ENCODE assay signal across 14 mouse cellular contexts in genomic region chr6:102231015-102231414, GRCm38 (mm10).
"Had no signal": no experiment of that assay in that cellular context is flagged by ENCODE, and none has a peak within 500 bp of the region (broad histone marks: within the 10 kb centered on the region; RNA-seq: fewer than 3 reads in every experiment).

No protein-coding gene starts in this region.

- DNase-seq: lung, adult 18-20 months; lung, embryonic 14.5 days; lung, postnatal 10 days; lung, postnatal 4 days; right cerebral cortex, postnatal 14 days; thymus, adult 2 months; thymus, postnatal 25 days; thymus, postnatal 4 days had no signal

- ATAC-seq: midbrain, embryonic 13.5 days; midbrain, embryonic 15.5 days had no signal

- H3K9ac ChIP-seq: lung, embryonic 14.5 days; midbrain, embryonic 13.5 days; midbrain, embryonic 15.5 days; neural tube, embryonic 12.5 days; stomach, embryonic 15.5 days had no signal

- H3K27ac ChIP-seq: midbrain, embryonic 13.5 days; midbrain, embryonic 15.5 days; neural tube, embryonic 12.5 days; stomach, embryonic 15.5 days; stomach, postnatal 0 days had no signal

- H3K36me3 ChIP-seq: midbrain, embryonic 13.5 days; midbrain, embryonic 15.5 days; neural tube, embryonic 12.5 days; stomach, embryonic 15.5 days had no signal

- H3K9me3 ChIP-seq: midbrain, embryonic 13.5 days; midbrain, embryonic 15.5 days; neural tube, embryonic 12.5 days; stomach, embryonic 15.5 days had no signal

- H3K4me3 ChIP-seq: megakaryocyte, embryonic 14.5 days; midbrain, embryonic 13.5 days; midbrain, embryonic 15.5 days; neural tube, embryonic 12.5 days; stomach, embryonic 15.5 days had no signal

- H3K4me1 ChIP-seq: megakaryocyte, embryonic 14.5 days; midbrain, embryonic 13.5 days; midbrain, embryonic 15.5 days; neural tube, embryonic 12.5 days; stomach, embryonic 15.5 days had no signal

- H3K27me3 ChIP-seq: megakaryocyte, embryonic 14.5 days; midbrain, embryonic 13.5 days; midbrain, embryonic 15.5 days; neural tube, embryonic 12.5 days; stomach, embryonic 15.5 days had no signal
